Mouse (Mus musculus): ENCODE measurements around the gene Fcgr4. TPM values are rescaled to one million over a fixed set of nuclear protein-coding genes. Genes with fewer than 3 reads are reported as not detected.
"Not testable (repeated sequence)": the region's sequence is repeated elsewhere in the genome, so short reads cannot be mapped to it uniquely, and the experiment has no call there.

The Fcgr4 gene
- polyA plus RNA-seq (2015; fragmentation: Nextera tagmentation; extraction: Ambion mirVana), result 0.41 and 0.55 TPM in 2 replicates

- H3K4me3 ChIP-seq, result no peak within 1 kb of the TSS
- WGBS, result 84% methylated on average over 2 of the region's 2 CpGs
- H3K9me3 ChIP-seq, result no peaks in the 10 kb centered on the region
- H3K4me1 ChIP-seq, result no peaks in the 10 kb centered on the region
- no peak for ATAC-seq (ENCODE audit: insufficient number of reproducible peaks, insufficient read depth, low FRiP score, low TSS enrichment, low read depth)
- H3K36me3 ChIP-seq, result no peaks in the 10 kb centered on the region
- no peak within 1 kb of the TSS for H3K4me2 ChIP-seq
- H3K27ac ChIP-seq, result no peak within 1 kb of the TSS
- H3K27me3 ChIP-seq, result no peaks in the 10 kb centered on the region
- H3K9ac ChIP-seq, result no peak within 1 kb of the TSS
Measured at GRCm38 (mm10) chr1:171018737-171019136, at the start of gene Fcgr4. Gene Fcgr4, plus strand, starts transcription at chr1:171018920.

GRCm38 (mm10) chr1:170972494-170972893 is 46.2 kb upstream of the Fcgr4 start:
- no peaks in the 10 kb centered on the region for H3K27me3 ChIP-seq
- H3K9ac ChIP-seq, result no peak overlapping the region
- H3K36me3 ChIP-seq, result no peaks in the 10 kb centered on the region
- no peaks in the 10 kb centered on the region for H3K4me1 ChIP-seq
- no peaks in the 10 kb centered on the region for H3K9me3 ChIP-seq
- H3K4me2 ChIP-seq, result no peak overlapping the region
- H3K4me3 ChIP-seq, result no peak overlapping the region
- H3K27ac ChIP-seq, result no peak overlapping the region
- WGBS, result 85% methylated on average over 6 of the region's 6 CpGs
- ATAC-seq (ENCODE audit: insufficient number of reproducible peaks, insufficient read depth, low FRiP score, low TSS enrichment, low read depth), result no peak

- H3K4me3 ChIP-seq, result no peak overlapping the region
- H3K27me3 ChIP-seq, result no peaks in the 10 kb centered on the region
- H3K27ac ChIP-seq, result no peak overlapping the region
- H3K4me1 ChIP-seq, result no peaks in the 10 kb centered on the region
- H3K36me3 ChIP-seq, result no peaks in the 10 kb centered on the region
- no peak for ATAC-seq (ENCODE audit: insufficient number of reproducible peaks, insufficient read depth, low FRiP score, low TSS enrichment, low read depth)
- 64% methylated on average over 4 of the region's 4 CpGs for WGBS
- no peaks in the 10 kb centered on the region for H3K9me3 ChIP-seq
- no peak overlapping the region for H3K9ac ChIP-seq
- H3K4me2 ChIP-seq, result no peak overlapping the region
Measured at GRCm38 (mm10) chr1:170972936-170973335, 45.8 kb upstream of the Fcgr4 start.

- no peak overlapping the region for H3K9ac ChIP-seq
- H3K4me1 ChIP-seq, result no peaks in the 10 kb centered on the region
- no peak for ATAC-seq (ENCODE audit: insufficient number of reproducible peaks, insufficient read depth, low FRiP score, low TSS enrichment, low read depth)
- no peaks in the 10 kb centered on the region for H3K36me3 ChIP-seq
- H3K27ac ChIP-seq, result no peak overlapping the region
- H3K4me3 ChIP-seq, result no peak overlapping the region
- 86% methylated on average over 8 of the region's 8 CpGs for WGBS
- no peak overlapping the region for H3K4me2 ChIP-seq
- no peaks in the 10 kb centered on the region for H3K27me3 ChIP-seq
- no peaks in the 10 kb centered on the region for H3K9me3 ChIP-seq
Measured at GRCm38 (mm10) chr1:170974171-170974570, 44.5 kb upstream of the Fcgr4 start.

- Histone ChIP-seq H3K27ac (no peak overlapping the region), H3K4me3 (no peak overlapping the region), H3K4me2 (no peak overlapping the region), H3K9me3 (no peaks in the 10 kb centered on the region), H3K36me3 (no peaks in the 10 kb centered on the region), H3K4me1 (no peaks in the 10 kb centered on the region), H3K9ac (no peak overlapping the region), H3K27me3 (no peaks in the 10 kb centered on the region)
- no peak for ATAC-seq (ENCODE audit: insufficient number of reproducible peaks, insufficient read depth, low FRiP score, low TSS enrichment, low read depth)
- WGBS, result 91% methylated on average over 2 of the region's 2 CpGs
Measured at GRCm38 (mm10) chr1:170974736-170975135, 44.0 kb upstream of the Fcgr4 start.

GRCm38 (mm10) chr1:170975350-170975749 is 43.4 kb upstream of the Fcgr4 start:
- 67% methylated on average over 2 of the region's 2 CpGs for whole genome bisulfite sequencing
- H3K36me3 ChIP-seq, H3K4me3 ChIP-seq: not testable (repeated sequence)

GRCm38 (mm10) chr1:170975751-170976161 is 43.0 kb upstream of the Fcgr4 start:
- H3K36me3 ChIP-seq, result no peaks in the 10 kb centered on the region
- no peaks in the 10 kb centered on the region for H3K9me3 ChIP-seq
- no peaks in the 10 kb centered on the region for H3K4me1 ChIP-seq
- H3K4me3 ChIP-seq, result no peak overlapping the region
- WGBS, result 73% methylated on average over 7 of the region's 7 CpGs
- no peak for ATAC-seq (ENCODE audit: insufficient number of reproducible peaks, insufficient read depth, low FRiP score, low TSS enrichment, low read depth)
- H3K27ac ChIP-seq, result no peak overlapping the region
- H3K4me2 ChIP-seq, result no peak overlapping the region
- H3K9ac ChIP-seq, result no peak overlapping the region
- no peaks in the 10 kb centered on the region for H3K27me3 ChIP-seq

More at GRCm38 (mm10) chr1:170975350-170975749, 43.4 kb upstream of the Fcgr4 start:
- H3K9ac ChIP-seq; H3K27me3 ChIP-seq; H3K4me2 ChIP-seq; H3K27ac ChIP-seq; ATAC-seq (ENCODE audit: insufficient number of reproducible peaks, insufficient read depth, low FRiP score, low TSS enrichment, low read depth); H3K4me1 ChIP-seq; H3K9me3 ChIP-seq: not testable (repeated sequence)

GRCm38 (mm10) chr1:170976447-170976846 is 42.3 kb upstream of the Fcgr4 start, which contains the start of gene Fcgr2b:
Gene Fcgr2b, minus strand, starts transcription at chr1:170976547.
- Histone ChIP-seq H3K27me3 (no peaks in the 10 kb centered on the region), H3K9ac (no peak within 1 kb of the TSS), H3K9me3 (no peaks in the 10 kb centered on the region), H3K4me2 (no peak within 1 kb of the TSS), H3K4me1 (no peaks in the 10 kb centered on the region), H3K36me3 (no peaks in the 10 kb centered on the region), H3K4me3 (no peak within 1 kb of the TSS), H3K27ac (no peak within 1 kb of the TSS)
- no peak for ATAC-seq (ENCODE audit: insufficient number of reproducible peaks, insufficient read depth, low FRiP score, low TSS enrichment, low read depth)
- 90% methylated on average over 5 of the region's 5 CpGs for WGBS

GRCm38 (mm10) chr1:170978601-170979000 is 40.1 kb upstream of the Fcgr4 start:
- 78% methylated on average over 4 of the region's 4 CpGs for WGBS
- no peaks in the 10 kb centered on the region for H3K36me3 ChIP-seq
- no peak overlapping the region for H3K27ac ChIP-seq
- no peaks in the 10 kb centered on the region for H3K27me3 ChIP-seq
- H3K4me1 ChIP-seq, result no peaks in the 10 kb centered on the region
- H3K9me3 ChIP-seq, result no peaks in the 10 kb centered on the region
- no peak overlapping the region for H3K4me2 ChIP-seq
- no peak for ATAC-seq (ENCODE audit: insufficient number of reproducible peaks, insufficient read depth, low FRiP score, low TSS enrichment, low read depth)
- H3K9ac ChIP-seq, result no peak overlapping the region
- H3K4me3 ChIP-seq, result no peak overlapping the region

- not testable (repeated sequence) for H3K4me3 ChIP-seq; H3K27me3 ChIP-seq; H3K4me2 ChIP-seq; H3K9ac ChIP-seq; H3K36me3 ChIP-seq; ATAC-seq (ENCODE audit: insufficient number of reproducible peaks, insufficient read depth, low FRiP score, low TSS enrichment, low read depth); H3K4me1 ChIP-seq; H3K27ac ChIP-seq; H3K9me3 ChIP-seq
- 69% methylated on average over 1 of the region's 1 CpGs for WGBS
Measured at GRCm38 (mm10) chr1:170981679-170982078, 37.0 kb upstream of the Fcgr4 start.

GRCm38 (mm10) chr1:170982301-170982700 is 36.4 kb upstream of the Fcgr4 start:
- H3K4me1 ChIP-seq, result no peaks in the 10 kb centered on the region
- H3K27ac ChIP-seq, result no peak overlapping the region
- no peaks in the 10 kb centered on the region for H3K36me3 ChIP-seq
- no peaks in the 10 kb centered on the region for H3K27me3 ChIP-seq
- no peak overlapping the region for H3K9ac ChIP-seq
- no peak overlapping the region for H3K4me3 ChIP-seq
- no peak overlapping the region for H3K4me2 ChIP-seq
- no peaks in the 10 kb centered on the region for H3K9me3 ChIP-seq
- WGBS, result 70% methylated on average over 2 of the region's 2 CpGs
- no peak for ATAC-seq (ENCODE audit: insufficient number of reproducible peaks, insufficient read depth, low FRiP score, low TSS enrichment, low read depth)

GRCm38 (mm10) chr1:170983066-170983465 is 35.7 kb upstream of the Fcgr4 start:
- no peak overlapping the region for H3K27ac ChIP-seq
- no peak for ATAC-seq (ENCODE audit: insufficient number of reproducible peaks, insufficient read depth, low FRiP score, low TSS enrichment, low read depth)
- H3K4me1 ChIP-seq, result no peaks in the 10 kb centered on the region
- no peak overlapping the region for H3K9ac ChIP-seq
- no peaks in the 10 kb centered on the region for H3K27me3 ChIP-seq
- no peaks in the 10 kb centered on the region for H3K36me3 ChIP-seq
- no peaks in the 10 kb centered on the region for H3K9me3 ChIP-seq
- 77% methylated on average over 4 of the region's 4 CpGs for WGBS
- H3K4me2 ChIP-seq, result no peak overlapping the region
- no peak overlapping the region for H3K4me3 ChIP-seq

- Histone ChIP-seq H3K9me3 (no peaks in the 10 kb centered on the region), H3K9ac (no peak overlapping the region), H3K27me3 (no peaks in the 10 kb centered on the region), H3K4me1 (no peaks in the 10 kb centered on the region), H3K4me3 (no peak overlapping the region), H3K4me2 (no peak overlapping the region), H3K36me3 (no peaks in the 10 kb centered on the region), H3K27ac (no peak overlapping the region)
- ATAC-seq (ENCODE audit: insufficient number of reproducible peaks, insufficient read depth, low FRiP score, low TSS enrichment, low read depth), result no peak
- 81% methylated on average over 3 of the region's 3 CpGs for WGBS
Measured at GRCm38 (mm10) chr1:170985092-170985491, 33.6 kb upstream of the Fcgr4 start.
